Mouse (Mus musculus) cerebellum, adult 2 months (tissue): Measurements from ENCODE around the gene Ttf2.

Source experiments
- CTCF ChIP-seq: fragments of 200-500 bp; IDR thresholded peaks from 2 replicates; pipeline ENCODE4 v1.5.1; 2011; ENCODE audit warnings: low read depth, mild to moderate bottlenecking, control low read depth, low read length, moderate library complexity, borderline replicate concordance; ENCODE audit not compliant: insufficient read depth
- POLR2A ChIP-seq: fragments of 200-500 bp; IDR thresholded peaks from 2 replicates; pipeline ENCODE4 v1.6.1; 2011; ENCODE audit warnings: low read length, control low read depth, borderline replicate concordance; ENCODE audit not compliant: insufficient read depth

DNA sequence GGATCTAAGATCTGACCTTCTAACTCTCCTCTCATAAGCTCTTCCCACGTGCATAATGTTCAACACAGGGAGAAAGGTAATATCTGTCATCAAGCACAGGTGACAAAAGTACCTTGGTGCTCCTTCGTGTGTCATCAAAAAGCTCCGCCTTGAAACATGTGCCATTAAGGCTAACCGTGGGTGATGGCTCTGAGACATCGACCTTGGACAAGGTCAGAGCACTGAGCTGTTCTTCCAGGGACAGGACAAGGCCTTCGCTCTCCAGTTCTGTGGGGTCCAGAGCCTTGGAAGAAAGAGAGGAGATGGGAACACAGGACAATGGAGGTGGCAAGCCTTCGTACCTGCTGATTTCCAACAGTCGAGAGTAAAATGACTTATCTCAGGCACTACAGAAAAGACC is 22.2 kb downstream of the Ttf2 start:
- TF ChIP-seq POLR2A (no peak), CTCF (no peak)
